Mouse (Mus musculus) liver, postnatal 0 days (tissue): ENCODE measurements at regions not wholly inside any gene's neighbourhood (a gene's known extent, or its start where the extent isn't known, plus 50 kb on each side); places are given as distances from the start of the nearest gene placed in this dataset.

ENCODE experiments used
- CTCF ChIP-seq: sonication (generic); IDR thresholded peaks from 2 replicates; pipeline ENCODE4 v1.5.1; 2016; ENCODE audit warnings: antibody characterized with exemption, low read depth
- EP300 ChIP-seq: IDR thresholded peaks from 2 replicates; pipeline ENCODE4 v1.6.1; 2016; ENCODE audit warnings: antibody characterized with exemption, low read depth, mild to moderate bottlenecking

DNA sequence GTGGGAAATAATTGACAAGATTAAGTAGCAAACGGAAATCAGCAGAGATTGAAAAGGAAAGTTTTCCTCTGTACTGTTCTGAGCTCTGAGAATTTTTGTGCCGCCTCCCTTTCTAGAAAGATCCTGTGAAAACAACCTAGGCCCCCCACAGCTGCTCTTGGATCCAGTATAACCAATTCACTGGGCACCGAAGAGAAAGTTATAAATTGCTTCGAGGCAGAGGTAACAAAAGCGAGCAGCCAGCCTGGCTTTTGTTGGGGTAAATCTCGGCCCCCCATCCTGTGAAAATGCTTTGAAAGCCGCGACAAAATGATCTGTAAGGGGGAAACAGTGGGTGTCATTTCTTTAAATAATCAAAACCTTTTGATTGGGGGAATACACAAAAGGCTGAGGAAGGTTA, 508.9 kb upstream of the Atp11b start:
- TF ChIP-seq CTCF (no peak), EP300 (no peak)
